Mouse (Mus musculus) MEL (cell line): ENCODE results near the gene Hnrnpll.

Source experiments
- BHLHE40 ChIP-seq: IDR thresholded peaks from 2 replicates; pipeline ENCODE4 v1.6.1; 2012; ENCODE audit warnings: low read depth, mild to moderate bottlenecking, inconsistent platforms, low read length, improper control_type of control experiment, borderline replicate concordance
- E2F4 ChIP-seq: IDR thresholded peaks from 2 replicates; pipeline ENCODE4 v1.6.1; 2011; ENCODE audit warnings: low read depth, low read length, improper control_type of control experiment, borderline replicate concordance
- EP300 ChIP-seq, 2 experiments: IDR thresholded peaks; 2 replicates each; pipeline ENCODE4 v1.6.1; 2011; ENCODE audit warnings: improper control_type of control experiment in 2 of 2, low read length in 2 of 2, low read depth in 1 of 2, mild to moderate bottlenecking in 1 of 2
- MAZ ChIP-seq: IDR thresholded peaks from 2 replicates; pipeline ENCODE4 v1.6.1; 2012; ENCODE audit warnings: low read depth, mild to moderate bottlenecking, inconsistent platforms, low read length, improper control_type of control experiment
- POLR2AphosphoS2 ChIP-seq: IDR thresholded peaks from 2 replicates; pipeline ENCODE4 v1.6.1; 2011; ENCODE audit warnings: low read length, improper control_type of control experiment
- UBTF ChIP-seq: IDR thresholded peaks from 2 replicates; pipeline ENCODE4 v1.6.1; 2012; ENCODE audit warnings: low read depth, mild to moderate bottlenecking, inconsistent platforms, low read length, improper control_type of control experiment, moderate library complexity, borderline replicate concordance; ENCODE audit not compliant: insufficient read depth

GRCm38 (mm10) chr17:80088168-80088567, 26.0 kb upstream of the Hnrnpll start:
- no peak for TF ChIP-seq EP300 (IDR thresholded peaks at IDR 0.05; ENCODE audit: low read depth in 1 of 2, low read length in 2 of 2)
- TF ChIP-seq UBTF = no peak
- TF ChIP-seq POLR2AphosphoS2 = no peak
- TF ChIP-seq MAZ = no peak
- TF ChIP-seq BHLHE40 = no peak
- no peak for TF ChIP-seq E2F4
